Mouse (Mus musculus) heart, postnatal 10 days (tissue): ENCODE data around the gene Gk5. TPM values are rescaled to one million over a fixed set of nuclear protein-coding genes. Genes with fewer than 3 reads are reported as not detected.

ENCODE experiments used
- DNase-seq, 2 experiments: peaks; one replicate each; pipeline ENCODE4 v3.0.0; 2021
- intact Hi-C: fragments of 180-260 bp; cut with DNase I; formaldehyde crosslinking; loops from one replicate; pipeline ENCODE4 v1.15.1; 2025
- total RNA-seq, 2 experiments: library from RNA; stranded (reverse); gene quantifications; 2 replicates each; pipeline ENCODE4 v1.2.3; 2021

The Gk5 gene
- total RNA-seq, 2 experiments from 2014 or later = 5.8 to 6.3 TPM

DNA sequence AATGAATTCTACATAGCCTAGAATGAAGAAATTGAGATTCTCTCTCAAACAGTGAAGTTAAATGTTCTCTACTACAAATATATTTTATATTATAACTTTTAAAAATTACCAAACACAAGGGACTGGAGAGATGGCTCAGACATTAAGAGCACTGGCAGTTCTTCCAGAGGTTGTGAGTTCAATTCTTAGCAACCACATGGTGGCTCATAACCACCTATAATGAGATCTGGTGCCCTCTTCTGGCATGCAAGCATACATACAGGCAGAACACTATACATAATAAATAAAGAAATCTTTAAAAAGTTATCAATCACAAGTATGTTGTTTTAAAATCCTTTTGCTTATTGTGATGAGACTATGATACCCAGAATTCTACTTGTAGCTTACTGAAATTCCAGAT lies 98.6 kb downstream of the Gk5 start:
- DNase-seq = no peak
- intact Hi-C loops = no loop called here

DNA sequence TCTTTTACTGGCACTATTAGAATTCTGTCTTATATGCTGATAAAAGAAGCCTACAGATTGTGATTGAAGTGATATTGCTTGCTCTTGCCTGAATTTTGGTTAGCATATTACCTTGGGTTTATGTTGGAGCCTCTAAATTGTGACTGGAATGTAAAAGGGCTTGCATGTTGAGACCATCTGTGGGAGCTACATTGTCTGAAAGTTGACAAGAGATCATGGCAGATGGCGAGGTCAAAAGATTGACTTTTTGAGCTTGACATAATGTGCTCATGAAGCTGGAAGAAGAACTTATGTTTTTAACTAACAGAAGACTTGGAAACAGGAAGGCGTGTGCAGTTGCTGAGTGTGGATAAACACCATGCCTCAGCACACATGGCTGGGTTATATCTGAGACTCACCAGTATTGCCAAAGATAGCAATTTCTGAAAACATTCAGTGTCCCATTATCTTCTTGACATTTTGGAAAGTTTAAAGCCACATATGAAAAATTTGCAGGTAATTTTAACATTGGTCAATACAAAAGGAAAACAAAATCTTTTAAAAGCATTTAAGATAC lies 100.0 kb downstream of the Gk5 start:
- no peak for DNase-seq
- intact Hi-C loops = no loop called here

- no peak for DNase-seq
- intact Hi-C loops = no loop called here
Observed at GRCm38 (mm10) chr9:96220419-96220818, 101.3 kb downstream of the Gk5 start.

DNA sequence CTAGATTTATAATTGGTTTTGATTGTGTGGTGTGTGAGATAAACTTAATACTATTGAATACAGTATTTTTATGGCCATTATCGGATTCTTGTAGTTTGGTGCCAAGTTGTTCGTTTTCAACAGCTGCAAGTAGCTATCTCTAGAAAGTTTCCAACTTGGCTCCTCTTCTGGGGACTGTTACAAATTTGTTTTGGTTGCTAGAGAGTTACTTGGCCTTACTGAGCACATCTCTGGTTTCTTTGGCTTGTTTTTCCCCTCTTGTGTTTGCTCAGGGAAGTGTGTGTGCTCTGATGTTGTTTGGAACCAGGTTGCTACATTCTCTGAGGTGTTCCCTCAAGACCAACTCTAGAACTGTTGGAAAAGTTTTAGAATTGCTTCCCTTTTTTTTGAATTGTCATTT lies 104.1 kb downstream of the Gk5 start:
- intact Hi-C loops = no loop called here
- DNase-seq = peak; percentile 31 to 44

DNA sequence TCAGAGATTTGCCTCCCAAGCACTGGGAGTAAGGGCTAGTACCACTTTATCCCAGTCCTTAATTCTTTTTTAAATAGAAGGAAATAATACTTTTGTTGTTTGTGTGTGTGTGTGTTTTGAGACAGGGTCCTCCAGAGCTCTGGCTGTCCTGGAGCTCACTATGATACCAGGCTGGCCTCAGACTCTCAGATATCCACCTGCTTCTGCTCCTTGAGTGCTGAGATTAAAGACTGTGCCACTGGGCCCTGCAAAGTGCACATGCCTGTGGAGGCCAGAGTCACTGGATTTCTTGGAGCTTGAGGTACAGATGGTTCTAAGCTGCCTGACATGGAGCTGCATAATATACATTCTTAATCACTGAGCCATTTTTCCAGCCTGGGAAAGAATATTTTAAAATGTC lies 109.1 kb downstream of the Gk5 start:
- DNase-seq = no peak
- intact Hi-C loops = no loop called here

DNA sequence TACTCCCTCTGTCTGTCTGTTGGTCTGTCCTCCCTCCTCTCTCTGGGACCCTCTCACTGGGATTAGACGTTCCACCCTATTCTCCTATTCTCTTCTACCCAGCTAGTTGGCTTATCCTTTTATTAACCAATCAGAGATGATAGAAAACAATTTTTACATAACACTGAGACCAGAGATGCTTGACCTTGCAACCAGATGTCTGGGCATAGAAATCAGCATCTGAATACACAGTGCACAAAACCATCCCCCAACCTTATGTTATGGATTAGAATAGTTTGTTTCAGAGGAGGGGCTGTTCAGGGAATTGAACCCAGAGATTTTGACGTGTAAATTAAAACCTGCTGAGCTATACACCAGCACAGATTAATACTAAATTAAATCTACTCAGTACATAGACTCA lies 111.1 kb downstream of the Gk5 start:
- intact Hi-C loops = no loop called here
- no peak for DNase-seq

Other genes starting within 250 kb of the Gk5 start
- gene Xrn1, start 164.6 kb upstream of the Gk5 start, total RNA-seq = 10 to 100 TPM; 24.2 to 26.3 TPM
- 10 to 100 TPM; 41.7 to 56.5 TPM for gene Tfdp2, start 76.9 kb downstream of the Gk5 start, total RNA-seq
- 10 to 100 TPM; 74.1 to 76.5 TPM for gene Atp1b3, start 245.1 kb downstream of the Gk5 start, total RNA-seq